Mouse (Mus musculus) MEL (cell line): Measurements from ENCODE around the gene Col1a1. TPM values are rescaled to one million over a fixed set of nuclear protein-coding genes. Genes with fewer than 3 reads are reported as not detected.

Source experiments
- DNase-seq: peaks from one replicate; pipeline ENCODE4 v3.0.0; 2011; ENCODE audit warnings: low read depth, low spot score
- H3K27ac ChIP-seq: 2 replicates; pipeline ENCODE4 v1.5.1; 2012; ENCODE audit warnings: low read depth, mild to moderate bottlenecking, control low read depth, low read length, moderate library complexity; ENCODE audit not compliant: control insufficient read depth
- H3K27me3 ChIP-seq, 2 experiments: fragments of 150-350 bp in 1 of 2; sonication (generic) in 1 of 2; 2 replicates each; pipeline ENCODE4 v1.6.1; 2012; ENCODE audit warnings: low read length in 2 of 2, mild to moderate bottlenecking in 2 of 2, improper control_type of control experiment in 1 of 2, moderate library complexity in 1 of 2; ENCODE audit not compliant: insufficient read depth in 2 of 2, control insufficient read depth in 1 of 2
- H3K36me3 ChIP-seq, 2 experiments: 2 replicates each; pipeline ENCODE4 v1.6.1; 2012 to 2014; ENCODE audit warnings: low read length in 2 of 2, improper control_type of control experiment in 1 of 2, inconsistent platforms in 1 of 2, mild to moderate bottlenecking in 1 of 2; ENCODE audit not compliant: insufficient read depth in 2 of 2, control insufficient read depth in 1 of 2
- H3K4me1 ChIP-seq, 2 experiments: fragments of 150-350 bp in 1 of 2; sonication (generic) in 1 of 2; 2 replicates each; pipeline ENCODE4 v1.6.1; 2012; ENCODE audit warnings: low read length in 2 of 2, improper control_type of control experiment in 1 of 2, mild to moderate bottlenecking in 1 of 2; ENCODE audit not compliant: insufficient read depth in 2 of 2, control insufficient read depth in 1 of 2
- H3K4me3 ChIP-seq, 2 experiments: fragments of 150-350 bp in 1 of 2; sonication (generic) in 1 of 2; 2 replicates each; pipeline ENCODE4 v1.5.1; 2012; ENCODE audit warnings: low read depth in 2 of 2, low read length in 2 of 2, mild to moderate bottlenecking in 2 of 2, moderate library complexity in 2 of 2, control low read depth in 1 of 2, improper control_type of control experiment in 1 of 2; ENCODE audit not compliant: control insufficient read depth in 1 of 2, insufficient read depth in 1 of 2
- H3K79me2 ChIP-seq: 2 replicates; pipeline ENCODE4 v1.6.1; 2012; ENCODE audit warnings: mild to moderate bottlenecking, low read length, moderate library complexity; ENCODE audit not compliant: control insufficient read depth, poor library complexity, insufficient read depth
- H3K9ac ChIP-seq: 2 replicates; pipeline ENCODE4 v1.6.1; 2012; ENCODE audit warnings: low read depth, mild to moderate bottlenecking, control low read depth, low read length, moderate library complexity; ENCODE audit not compliant: control insufficient read depth, poor library complexity, severe bottlenecking
- H3K9me3 ChIP-seq: fragments of 150-350 bp; sonication (generic); replicated peaks from 2 replicates; pipeline ENCODE4 v1.6.1; 2012; ENCODE audit warnings: mild to moderate bottlenecking, low read length, improper control_type of control experiment, moderate library complexity; ENCODE audit not compliant: insufficient read depth
- BHLHE40 ChIP-seq: IDR thresholded peaks from 2 replicates; pipeline ENCODE4 v1.6.1; 2012; ENCODE audit warnings: low read depth, mild to moderate bottlenecking, inconsistent platforms, low read length, improper control_type of control experiment, borderline replicate concordance
- CHD1 ChIP-seq: IDR thresholded peaks from 2 replicates; pipeline ENCODE4 v1.6.1; 2012; ENCODE audit warnings: low read depth, mild to moderate bottlenecking, inconsistent platforms, low read length, improper control_type of control experiment
- CHD2 ChIP-seq: IDR thresholded peaks from 2 replicates; pipeline ENCODE4 v1.6.1; 2011; ENCODE audit warnings: low read length, improper control_type of control experiment
- EP300 ChIP-seq, 2 experiments: IDR thresholded peaks; 2 replicates each; pipeline ENCODE4 v1.6.1; 2011; ENCODE audit warnings: improper control_type of control experiment in 2 of 2, low read length in 2 of 2, low read depth in 1 of 2, mild to moderate bottlenecking in 1 of 2
- GABPA ChIP-seq: IDR thresholded peaks from 2 replicates; pipeline ENCODE4 v1.6.1; 2012; ENCODE audit warnings: low read depth, mild to moderate bottlenecking, inconsistent platforms, low read length, improper control_type of control experiment, moderate library complexity
- HCFC1 ChIP-seq: IDR thresholded peaks from 2 replicates; pipeline ENCODE4 v1.6.1; 2012; ENCODE audit warnings: low read depth, mild to moderate bottlenecking, inconsistent platforms, low read length, improper control_type of control experiment, moderate library complexity
- KAT2A ChIP-seq: conservative IDR thresholded peaks from 2 replicates; pipeline ENCODE4 v1.6.1; 2012; ENCODE audit warnings: low read depth, low read length, improper control_type of control experiment, inconsistent platforms
- MXI1 ChIP-seq: IDR thresholded peaks from 2 replicates; pipeline ENCODE4 v1.6.1; 2011; ENCODE audit warnings: mild to moderate bottlenecking, low read depth, low read length, improper control_type of control experiment
- MYB ChIP-seq: IDR thresholded peaks from 2 replicates; pipeline ENCODE4 v1.6.1; 2011; ENCODE audit warnings: mild to moderate bottlenecking, low read depth, low read length, improper control_type of control experiment
- MYC ChIP-seq: IDR thresholded peaks from 2 replicates; pipeline ENCODE4 v1.6.1; 2011; ENCODE audit warnings: low read depth, mild to moderate bottlenecking, low read length, improper control_type of control experiment, moderate library complexity
- NRF1 ChIP-seq: IDR thresholded peaks from 2 replicates; pipeline ENCODE4 v1.6.1; 2014; ENCODE audit warnings: low read depth, mild to moderate bottlenecking, inconsistent platforms, low read length, improper control_type of control experiment, moderate library complexity; ENCODE audit not compliant: poor library complexity, insufficient read depth, severe bottlenecking
- POLR2A ChIP-seq, 2 experiments: IDR thresholded peaks; 2 replicates each; pipeline ENCODE4 v1.6.1; 2011 to 2012; ENCODE audit warnings: low read length in 2 of 2, mild to moderate bottlenecking in 2 of 2, control low read depth in 1 of 2, improper control_type of control experiment in 1 of 2, low read depth in 1 of 2, moderate library complexity in 1 of 2; ENCODE audit not compliant: control insufficient read depth in 1 of 2, insufficient read depth in 1 of 2, poor library complexity in 1 of 2
- POLR2AphosphoS2 ChIP-seq: IDR thresholded peaks from 2 replicates; pipeline ENCODE4 v1.6.1; 2011; ENCODE audit warnings: low read length, improper control_type of control experiment
- RAD21 ChIP-seq: IDR thresholded peaks from 2 replicates; pipeline ENCODE4 v1.6.1; 2011; ENCODE audit warnings: mild to moderate bottlenecking, low read depth, low read length, improper control_type of control experiment
- SIN3A ChIP-seq: IDR thresholded peaks from 2 replicates; pipeline ENCODE4 v1.6.1; 2012; ENCODE audit warnings: low read length, improper control_type of control experiment, inconsistent platforms
- SMC3 ChIP-seq: IDR thresholded peaks from 2 replicates; pipeline ENCODE4 v1.6.1; 2011; ENCODE audit warnings: low read depth, low read length, improper control_type of control experiment
- TAL1 ChIP-seq: IDR thresholded peaks from 2 replicates; pipeline ENCODE4 v1.6.1; 2012; ENCODE audit warnings: mild to moderate bottlenecking, inconsistent platforms, low read length, moderate library complexity, mixed read lengths
- TBP ChIP-seq: IDR thresholded peaks from 2 replicates; pipeline ENCODE4 v1.8.0; 2011; ENCODE audit warnings: low read depth, low read length, improper control_type of control experiment
- TCF12 ChIP-seq: IDR thresholded peaks from 2 replicates; pipeline ENCODE4 v1.6.1; 2014; ENCODE audit warnings: low read depth, mild to moderate bottlenecking, inconsistent platforms, low read length, improper control_type of control experiment, moderate library complexity
- UBTF ChIP-seq: IDR thresholded peaks from 2 replicates; pipeline ENCODE4 v1.6.1; 2012; ENCODE audit warnings: low read depth, mild to moderate bottlenecking, inconsistent platforms, low read length, improper control_type of control experiment, moderate library complexity, borderline replicate concordance; ENCODE audit not compliant: insufficient read depth
- ZC3H11A ChIP-seq: IDR thresholded peaks from 2 replicates; pipeline ENCODE4 v1.6.1; 2012; ENCODE audit warnings: low read depth, mild to moderate bottlenecking, inconsistent platforms, low read length, improper control_type of control experiment
- ZKSCAN1 ChIP-seq: IDR thresholded peaks from 2 replicates; pipeline ENCODE4 v1.6.1; 2012; ENCODE audit warnings: low read depth, mild to moderate bottlenecking, inconsistent platforms, low read length, improper control_type of control experiment, moderate library complexity
- polyA plus RNA-seq, 2 experiments: library from polyadenylated mRNA; stranded (reverse) in 1 of 2; unstranded in 1 of 2; fragments of >175 nt in 1 of 2; fragments of >200 nt in 1 of 2; gene quantifications; 2 replicates each; pipeline versions ENCODE4 v1.2.1 to v1.2.4; 2012; ENCODE audit warnings: low replicate concordance in 2 of 2, low read depth in 1 of 2; ENCODE audit not compliant: insufficient read length in 2 of 2, insufficient read depth in 1 of 2, missing spikeins in 1 of 2
- total RNA-seq: library from RNA; depleted of rRNA; stranded (reverse); fragments of 300-350 nt; gene quantifications from 2 replicates; pipeline ENCODE4 v1.2.3, GENCODE M21; 2012

Gene Col1a1
- total and polyA plus RNA-seq, 3 experiments, result 0.12 to 0.61 TPM; not detected in 1

DNA sequence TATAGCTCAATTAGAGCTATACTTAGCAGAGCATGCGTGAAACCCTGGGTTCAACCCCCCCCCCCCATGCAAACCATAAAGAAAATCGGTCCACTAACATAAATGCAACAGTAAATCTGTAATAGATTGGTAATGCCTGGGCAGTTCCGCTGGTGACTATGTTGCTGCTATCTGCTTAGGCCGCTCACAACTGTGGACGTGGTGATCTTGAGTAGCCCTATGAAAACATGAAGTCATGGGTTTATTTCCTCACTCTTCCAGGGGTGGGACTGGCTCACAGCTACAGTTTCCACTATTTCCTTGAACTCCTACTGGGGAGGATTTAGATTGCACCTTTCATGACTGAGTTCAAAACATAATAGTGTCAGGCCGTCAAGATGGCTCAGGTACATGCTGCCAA is 18.3 kb upstream of the Col1a1 start:
- Histone ChIP-seq H3K9me3 (no peaks in the 10 kb centered on the region), H3K79me2 (no peaks in the 10 kb centered on the region), H3K4me1 (no peaks in the 10 kb centered on the region), H3K36me3 (no peaks in the 10 kb centered on the region), H3K27me3 (peaks cover 0 to 23% of the 10 kb centered on the region in 2 experiments), H3K9ac (no peak overlapping the region), H3K4me3 (no peak overlapping the region), H3K27ac (no peak overlapping the region)
- no peak for DNase-seq
- no peak for TF ChIP-seq TBP
- no peak for TF ChIP-seq POLR2A (IDR thresholded peaks at IDR 0.05; ENCODE audit: control insufficient read depth in 1 of 2, insufficient read depth in 1 of 2, low read depth in 1 of 2, low read length in 2 of 2, poor library complexity in 1 of 2)
- no peak for TF ChIP-seq KAT2A
- TF ChIP-seq BHLHE40, result no peak
- TF ChIP-seq MXI1, result no peak
- no peak for TF ChIP-seq EP300 (IDR thresholded peaks at IDR 0.05; ENCODE audit: low read depth in 1 of 2, low read length in 2 of 2)
- no peak for TF ChIP-seq RAD21
- no peak for TF ChIP-seq TCF12
- no peak for TF ChIP-seq HCFC1
- TF ChIP-seq GABPA, result no peak
- TF ChIP-seq UBTF, result no peak
- no peak for TF ChIP-seq POLR2AphosphoS2
- no peak for TF ChIP-seq SMC3

DNA sequence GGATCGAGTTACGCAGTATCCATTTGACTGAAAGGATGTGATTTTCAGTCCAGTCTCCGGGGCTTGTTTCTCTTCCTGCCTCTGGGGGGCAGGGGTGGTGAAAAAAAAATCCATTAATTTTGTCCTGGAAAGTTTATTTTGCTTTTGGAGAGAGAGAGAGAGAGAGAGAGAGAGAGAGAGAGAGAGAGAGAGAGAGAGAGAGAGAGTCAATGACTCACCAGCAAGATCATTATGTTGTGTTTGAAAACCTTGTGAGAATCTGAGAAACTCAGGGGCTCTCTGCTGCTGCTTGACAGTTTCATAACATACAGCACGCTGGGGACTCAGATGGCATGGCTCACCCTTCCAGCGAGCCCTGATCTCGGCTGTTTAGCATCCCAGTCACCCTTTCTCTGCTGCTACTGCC is 15.0 kb upstream of the Col1a1 start:
- H3K27me3 ChIP-seq, result peaks cover 0 to 15% of the 10 kb centered on the region in 2 experiments
- H3K4me1 ChIP-seq, result no peaks in the 10 kb centered on the region
- no peak overlapping the region for H3K4me3 ChIP-seq
- no peaks in the 10 kb centered on the region for H3K79me2 ChIP-seq
- DNase-seq, result no peak
- H3K36me3 ChIP-seq, result no peaks in the 10 kb centered on the region
- H3K9me3 ChIP-seq, result no peaks in the 10 kb centered on the region
- H3K9ac ChIP-seq, result no peak overlapping the region
- TF ChIP-seq SIN3A (no peak), CHD2 (no peak), MYC (no peak), ZKSCAN1 (no peak)
- no peak overlapping the region for H3K27ac ChIP-seq

DNA sequence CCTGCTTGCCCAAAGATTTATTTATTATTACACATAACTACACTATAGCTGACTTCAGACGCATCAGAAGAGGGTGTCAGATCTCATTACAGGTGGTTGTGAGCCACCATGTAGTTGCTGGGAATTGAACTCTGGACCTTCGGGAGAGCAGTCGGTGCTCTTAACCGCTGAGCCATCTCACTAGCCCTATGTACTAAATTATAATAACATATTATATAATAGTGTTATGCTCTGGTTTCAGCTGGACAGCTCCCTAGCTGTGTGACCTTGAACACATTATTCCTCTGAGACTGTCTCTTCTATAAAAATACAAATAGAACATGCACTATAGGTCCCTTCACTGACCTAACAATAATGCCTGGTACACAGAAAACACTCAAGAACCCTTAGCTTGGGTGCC is 11.0 kb upstream of the Col1a1 start:
- no peak for DNase-seq
- no peaks in the 10 kb centered on the region for H3K9me3 ChIP-seq
- H3K27me3 ChIP-seq, result peaks cover 3 to 6% of the 10 kb centered on the region in 2 experiments
- TF ChIP-seq NRF1 (no peak), SIN3A (no peak), MYB (no peak), ZC3H11A (no peak), TAL1 (no peak), ZKSCAN1 (no peak), CHD1 (no peak), RAD21 (no peak)
- H3K27ac ChIP-seq, result no peak overlapping the region
- no peak overlapping the region for H3K4me3 ChIP-seq
- H3K79me2 ChIP-seq, result no peaks in the 10 kb centered on the region
- no peak overlapping the region for H3K9ac ChIP-seq
- H3K4me1 ChIP-seq, result no peaks in the 10 kb centered on the region
- no peaks in the 10 kb centered on the region for H3K36me3 ChIP-seq
